Mouse (Mus musculus) urinary bladder, postnatal 4 days (tissue): ENCODE results near the gene Recql5.
A peak's percentile ranks its signal among the peaks of the same experiment; 100 is the strongest.

Experiments
- DNase-seq, 2 experiments: peaks; one replicate each; pipeline ENCODE4 v3.0.0; 2021 to 2022; ENCODE audit warnings: low spot score in 2 of 2

Gene Recql5

DNA sequence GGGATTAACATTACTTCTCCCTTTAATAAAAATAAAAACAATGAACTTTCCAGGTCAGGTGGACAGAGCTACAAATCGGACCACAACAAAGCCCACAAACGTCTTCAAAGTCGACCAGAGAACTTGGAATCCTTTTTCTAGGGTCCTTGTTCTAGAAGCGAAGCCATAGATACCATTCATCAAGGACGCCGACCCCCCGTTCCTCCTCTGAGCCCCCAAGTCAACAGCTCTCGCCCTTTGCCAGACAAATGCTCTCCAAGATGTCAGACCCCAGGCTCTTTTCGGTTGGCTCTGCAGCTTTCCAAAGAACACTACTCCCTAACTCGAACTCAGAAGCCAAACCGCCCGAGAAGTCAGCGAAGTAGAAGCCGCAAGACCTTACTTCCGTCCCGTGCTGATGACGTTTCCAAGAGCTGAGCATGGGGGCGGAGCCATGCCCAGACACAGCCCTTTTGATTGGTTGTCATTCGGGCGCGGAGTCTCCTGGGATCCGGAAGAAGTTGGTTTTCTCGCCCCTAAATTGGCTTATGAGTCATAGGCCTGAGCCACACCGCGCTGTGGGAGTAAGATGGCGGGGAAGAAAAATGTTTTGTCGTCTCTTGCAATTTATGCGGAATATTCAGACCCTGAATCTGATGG, at the start of gene Recql5, which contains the start of gene Sap30bp:
Gene Recql5, minus strand, starts transcription at position 370 of the 639 bp plus-strand sequence.
Gene Sap30bp, plus strand, starts transcription at position 175 of the 639 bp plus-strand sequence.
- DNase-seq = peak; percentile 95 to 98

DNA sequence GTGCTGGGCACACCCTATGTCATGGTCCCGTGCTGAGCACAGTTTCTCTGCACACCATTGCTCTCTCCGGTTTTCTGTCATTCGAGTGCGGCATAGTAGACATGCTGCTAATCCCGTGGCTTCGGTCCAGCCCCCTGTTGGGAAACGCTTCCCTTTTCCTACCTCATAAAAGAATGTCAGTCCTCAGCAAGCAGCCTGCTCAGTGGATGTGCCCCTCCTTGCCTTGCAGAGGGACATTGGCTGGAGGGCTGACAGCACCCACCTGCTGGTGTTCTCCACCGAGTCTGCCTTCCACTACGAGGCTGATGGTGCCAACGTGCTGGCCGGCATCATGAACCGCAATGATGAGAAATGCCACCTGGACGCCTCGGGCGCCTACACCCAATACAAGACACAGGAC, 49.2 kb upstream of the Recql5 start:
- DNase-seq = no peak

DNA sequence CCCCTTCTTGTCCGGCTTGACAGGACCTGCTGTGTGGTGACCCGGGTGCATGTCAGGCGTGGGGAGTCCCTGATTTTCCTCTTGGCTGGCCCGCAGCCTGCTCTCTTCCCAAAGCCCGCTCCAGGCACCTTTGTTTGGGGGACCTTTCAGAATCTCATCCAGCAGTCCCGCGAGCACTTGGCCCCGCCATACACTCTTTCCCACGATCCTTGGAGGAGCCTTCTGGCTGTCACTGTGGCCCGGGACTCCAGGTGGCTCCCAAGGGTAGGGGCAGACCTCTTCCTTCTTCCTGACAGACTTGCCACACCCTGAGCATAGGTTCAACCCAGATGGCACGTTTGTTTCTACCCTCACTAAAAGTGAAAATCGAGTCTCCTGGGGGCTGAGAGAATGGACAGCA, 42.3 kb upstream of the Recql5 start:
- no peak for DNase-seq

GRCm38 (mm10) chr11:115975083-115975420, 41.8 kb upstream of the Recql5 start:
- no peak for DNase-seq

DNA sequence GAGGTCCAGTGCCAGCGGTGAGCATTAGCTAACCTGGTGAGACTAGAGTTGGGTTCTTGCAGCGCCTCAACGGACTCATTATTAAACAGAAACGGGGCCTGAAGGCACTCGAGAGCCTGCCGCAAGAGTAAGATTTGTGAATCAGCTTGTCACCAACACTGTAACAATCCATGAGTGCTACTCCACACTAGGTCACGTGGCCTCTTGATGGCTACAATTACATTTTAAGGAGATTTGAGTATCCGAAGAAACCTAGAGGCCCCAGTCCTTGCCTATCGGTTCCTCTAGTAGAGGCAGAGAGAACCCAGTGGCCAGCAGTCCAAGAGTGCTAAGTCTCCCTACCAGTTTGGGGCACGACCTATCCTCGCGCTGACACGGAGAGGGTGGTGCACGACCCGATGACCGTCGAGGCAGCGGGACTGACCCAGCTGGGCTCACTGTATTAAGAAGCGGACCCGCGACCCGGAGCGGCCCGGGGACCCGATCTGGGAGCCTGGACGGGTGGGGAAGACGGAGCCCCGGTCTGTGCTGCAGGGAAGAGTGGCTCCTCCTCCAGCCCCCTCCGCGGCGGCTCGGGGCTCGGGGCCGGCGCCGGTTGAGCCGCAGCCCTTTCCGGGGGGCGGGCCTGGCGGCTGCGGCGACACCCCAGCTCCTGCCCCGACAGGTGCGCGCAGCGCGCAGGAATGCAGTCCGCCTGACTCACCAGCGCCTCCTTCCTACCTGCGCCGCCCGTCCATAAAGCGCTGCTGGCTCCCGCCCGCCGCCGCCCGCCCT, 41.2 kb upstream of the Recql5 start, which contains the start of gene Itgb4:
Gene Itgb4, plus strand, starts transcription at position 401 of the 774 bp plus-strand sequence.
- DNase-seq = peak in 1 of 2 experiments; percentile 70

GRCm38 (mm10) chr11:115971016-115971415, 37.7 kb upstream of the Recql5 start:
- no peak for DNase-seq

GRCm38 (mm10) chr11:115970006-115970673, 36.9 kb upstream of the Recql5 start:
- no peak for DNase-seq

DNA sequence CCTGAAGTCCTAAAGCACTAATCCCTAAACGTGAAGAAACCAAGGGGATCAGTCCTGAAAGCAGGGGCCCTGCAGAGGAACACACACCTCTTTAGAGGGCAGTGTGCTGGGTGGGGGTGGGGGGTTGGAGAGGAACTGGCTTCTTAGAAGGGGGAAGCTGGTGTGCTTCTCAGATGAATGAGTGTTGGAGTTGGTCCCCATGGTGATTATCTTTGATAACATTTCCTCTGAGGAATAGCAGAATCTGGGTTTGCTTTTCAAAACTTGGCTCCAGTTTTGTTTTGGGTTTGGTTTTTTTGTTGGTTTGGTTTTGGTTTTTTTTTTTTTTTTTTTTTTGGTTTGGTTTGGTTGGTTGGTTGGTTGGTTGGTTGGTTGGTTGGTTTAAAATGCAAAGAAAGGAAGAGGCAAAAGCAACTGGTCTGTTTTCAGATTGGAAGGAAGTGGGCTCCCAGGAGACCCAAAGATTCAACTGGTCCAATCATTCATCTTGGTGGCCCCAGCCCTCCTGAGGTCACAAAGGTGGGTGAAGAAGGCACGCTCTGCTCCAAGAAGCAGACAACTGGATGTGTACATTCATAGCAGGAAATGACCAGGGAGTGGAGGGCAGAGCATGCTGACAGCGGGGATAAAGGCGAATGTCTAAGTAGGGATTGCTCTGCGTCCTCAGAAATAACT, 35.6 kb upstream of the Recql5 start:
- DNase-seq = no peak

DNA sequence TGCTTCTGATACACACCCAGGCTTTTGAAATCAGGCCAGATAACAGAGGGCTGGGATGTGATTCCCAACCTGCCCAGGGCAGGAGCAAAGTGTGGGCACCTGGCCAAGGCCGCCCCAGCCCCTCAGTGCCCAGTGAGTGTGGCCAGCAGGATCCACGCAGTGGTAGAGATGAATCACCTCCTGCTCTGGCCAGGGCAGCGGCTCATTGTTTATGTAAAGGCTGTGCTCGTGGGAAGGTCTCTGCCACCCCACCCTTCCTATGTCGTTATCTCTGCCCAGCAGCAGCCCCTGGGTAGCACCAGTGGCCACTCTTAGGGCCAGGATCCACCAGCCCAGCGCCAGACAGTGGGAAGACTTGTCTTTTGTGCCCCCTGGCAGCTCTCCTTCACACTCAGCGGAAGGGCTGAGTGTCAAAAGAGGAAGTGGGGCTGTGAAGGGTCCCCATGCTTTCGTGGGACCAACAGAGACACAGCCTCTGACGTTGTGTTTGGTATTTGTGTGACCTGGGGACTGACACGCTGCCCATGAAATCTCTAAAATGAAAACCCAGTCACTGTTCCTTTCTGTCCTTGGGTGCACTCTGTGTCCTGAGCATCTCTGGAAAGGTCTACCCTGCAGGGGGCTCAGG, 31.8 kb upstream of the Recql5 start:
- DNase-seq = no peak

DNA sequence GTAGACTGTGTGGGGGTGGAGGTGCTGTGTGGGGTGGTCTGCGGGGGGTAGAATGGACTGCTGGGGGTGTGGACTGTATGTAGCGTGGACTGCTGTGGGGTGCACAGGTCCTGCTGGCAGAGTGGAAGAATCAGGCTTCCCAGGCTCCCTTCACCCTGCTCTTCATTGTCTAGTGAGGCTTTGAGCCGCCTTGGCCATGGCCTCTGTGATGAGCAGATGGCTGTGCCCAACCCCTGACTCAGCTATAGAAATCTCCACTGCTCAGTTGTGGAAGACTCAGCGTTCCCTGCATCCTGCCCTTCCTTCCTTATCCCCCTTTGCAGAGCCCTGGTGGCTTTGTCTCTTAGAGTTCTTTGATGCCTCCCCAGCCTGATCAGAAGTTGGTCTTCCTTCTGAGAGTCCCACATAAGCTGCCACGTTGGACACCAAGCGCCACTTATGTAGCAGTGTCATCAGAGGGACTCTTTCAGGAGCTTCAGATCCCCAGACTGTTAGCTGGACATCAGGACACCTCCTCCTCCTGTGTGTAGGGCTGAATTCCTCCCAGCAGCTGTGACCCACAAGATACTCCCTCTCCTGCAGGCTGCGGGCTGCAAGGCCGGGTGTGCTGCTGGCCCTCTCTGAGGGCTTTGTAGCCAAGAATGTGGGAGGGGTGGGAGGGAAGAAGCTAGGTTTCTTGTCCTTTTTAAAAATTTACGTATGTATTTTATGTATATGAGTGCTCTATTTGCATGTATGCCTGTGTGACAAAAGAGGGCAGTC, 29.6 kb upstream of the Recql5 start:
- DNase-seq = no peak

- no peak for DNase-seq
Measured at GRCm38 (mm10) chr11:115959018-115959417, 25.7 kb upstream of the Recql5 start.

- DNase-seq = no peak
Measured at GRCm38 (mm10) chr11:115957971-115958370, 24.7 kb upstream of the Recql5 start.

DNA sequence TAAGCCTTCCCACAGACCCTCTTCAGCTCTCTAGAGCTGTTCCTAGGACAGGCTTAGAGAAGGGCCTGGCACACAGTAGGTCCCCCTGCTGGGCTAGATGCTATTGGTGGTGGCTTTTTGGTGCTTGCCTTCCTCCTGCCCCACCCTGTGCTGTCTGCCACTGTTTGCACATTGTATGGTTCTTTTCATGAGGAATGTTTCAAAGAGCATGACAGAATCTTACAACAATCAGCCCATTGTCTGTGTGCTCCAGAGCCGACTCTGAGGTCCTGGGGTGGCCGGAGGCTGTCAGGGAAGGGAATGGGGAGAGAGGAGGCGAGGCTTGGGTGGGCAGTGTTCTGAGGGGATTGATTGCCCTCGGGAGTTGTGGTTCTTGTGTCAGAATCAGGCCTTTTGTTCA, 23.2 kb upstream of the Recql5 start:
- no peak for DNase-seq

DNA sequence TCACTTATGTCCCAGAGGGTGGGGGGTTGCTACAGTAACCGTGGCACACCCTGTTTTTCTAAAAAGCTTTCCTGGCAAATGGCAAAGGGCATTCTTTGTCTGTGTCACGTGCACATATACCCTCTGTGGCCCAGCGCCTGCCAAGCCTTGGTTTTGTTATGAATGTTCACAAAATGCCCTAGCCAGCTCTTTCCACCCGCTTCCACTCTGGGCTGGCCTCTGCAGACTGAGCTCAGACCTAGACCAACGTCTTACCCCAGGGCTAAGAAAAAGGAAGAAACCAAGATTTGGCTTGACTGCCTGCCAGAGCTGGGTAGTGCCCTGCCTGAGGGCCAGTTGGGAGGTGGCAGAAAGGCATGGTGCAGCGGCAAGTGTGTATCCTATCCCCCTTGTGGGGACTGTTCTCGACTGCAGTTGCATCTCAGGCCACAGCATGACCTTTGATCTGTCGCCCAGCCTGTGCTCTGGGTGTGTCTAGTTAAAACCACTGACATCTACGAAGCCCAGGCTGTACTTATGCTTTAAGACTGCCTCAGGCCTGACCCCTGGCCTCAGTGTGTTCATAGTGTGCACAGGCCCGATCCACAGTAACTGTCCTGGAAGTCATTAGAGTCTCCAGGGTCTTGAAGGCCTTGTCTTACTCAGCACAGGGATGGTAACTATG, 22.1 kb upstream of the Recql5 start:
- no peak for DNase-seq

DNA sequence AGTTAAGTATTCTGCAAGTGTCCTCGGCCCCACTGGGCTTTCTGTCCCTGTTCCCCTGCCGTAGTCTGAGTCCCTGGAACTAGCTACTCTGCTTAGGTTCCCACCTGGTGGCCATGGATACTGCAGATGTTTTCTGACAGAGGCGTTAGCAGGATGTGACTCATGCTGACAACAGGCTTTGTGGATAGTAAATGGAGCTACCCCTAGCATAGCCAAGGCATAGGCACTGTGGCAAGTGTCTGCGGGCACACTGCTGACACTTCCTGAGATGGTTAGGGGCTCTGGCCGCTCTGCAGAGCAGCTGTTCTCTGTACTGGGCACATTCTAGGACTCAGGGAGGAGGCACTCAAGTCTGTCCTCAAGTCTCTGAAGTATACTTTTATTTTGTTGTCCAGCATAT, 21.4 kb upstream of the Recql5 start:
- no peak for DNase-seq

- no peak for DNase-seq
Measured at GRCm38 (mm10) chr11:115950719-115951118, 17.4 kb upstream of the Recql5 start.

DNA sequence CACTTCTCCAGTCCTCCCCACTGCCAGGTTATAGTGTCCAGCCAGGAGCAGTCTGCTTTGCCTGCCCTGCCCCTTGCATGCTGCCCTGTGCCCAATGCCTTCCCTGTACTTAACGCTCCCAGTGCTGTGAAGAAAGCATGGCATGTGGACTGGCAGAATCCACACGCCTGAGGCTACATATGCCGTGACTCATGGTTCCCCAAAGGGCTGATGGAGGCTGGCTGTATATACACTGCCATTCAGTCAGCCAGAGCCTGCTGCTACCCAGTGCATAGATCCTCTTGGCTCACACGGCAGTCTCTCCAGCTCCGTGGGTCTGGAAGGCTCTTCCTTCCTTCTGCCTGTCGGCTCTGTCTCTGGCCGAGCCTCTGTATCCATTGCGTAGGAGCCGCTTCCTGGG, 15.0 kb upstream of the Recql5 start:
- DNase-seq = no peak

DNA sequence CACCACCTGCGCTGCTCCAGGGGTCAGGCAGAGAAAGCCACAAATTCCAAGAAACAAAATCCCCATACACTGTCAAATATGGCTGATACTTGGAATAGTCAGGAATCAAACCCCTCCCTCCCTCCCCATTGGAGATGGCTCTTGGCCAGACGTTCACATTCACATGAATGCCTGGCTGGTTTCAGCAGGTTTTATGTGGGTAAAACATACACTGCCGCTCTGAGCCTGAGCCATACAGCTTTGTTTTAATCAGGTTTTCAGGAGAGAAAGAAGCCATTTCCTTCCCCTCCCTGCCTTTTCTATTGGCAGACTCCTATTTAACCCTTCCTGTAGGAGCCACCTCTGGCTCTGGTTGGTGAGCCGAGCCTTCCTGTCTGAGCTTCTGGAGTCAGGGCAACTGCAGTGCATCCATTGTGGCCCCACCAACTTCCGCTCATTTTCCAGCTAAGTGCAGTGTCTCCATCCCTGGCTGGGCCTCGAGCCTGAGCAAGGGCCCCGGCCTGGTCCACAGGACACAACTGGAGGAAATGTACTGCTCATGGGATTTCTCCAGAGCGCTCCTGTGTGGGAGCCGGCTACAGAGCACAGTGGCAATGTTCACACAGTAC, 13.0 kb upstream of the Recql5 start:
- DNase-seq = no peak

- no peak for DNase-seq
Measured at GRCm38 (mm10) chr11:115945247-115945646, 12.0 kb upstream of the Recql5 start.

- DNase-seq = no peak
Measured at GRCm38 (mm10) chr11:115941980-115942379, 8.7 kb upstream of the Recql5 start.
